Mouse (Mus musculus): ENCODE measurements around the gene Prdm10. TPM values are rescaled to one million over a fixed set of nuclear protein-coding genes. Genes with fewer than 3 reads are reported as not detected.

Prdm10 gene
- total RNA-seq, 2 experiments from 2014 or later, result 8.3 to 13.3 TPM

Other genes with a start within 250 kb of the Prdm10 start
- gene Zbtb44, start 249.9 kb upstream of the Prdm10 start, total RNA-seq (2015), result 38.3 and 45.9 TPM in 2 replicates
- gene Zbtb44, start 249.9 kb upstream of the Prdm10 start, total RNA-seq (2017), result 25.0 TPM in 2 replicates
- 1.4 and 4.3 TPM in 2 replicates for gene St14, start 148.7 kb upstream of the Prdm10 start, total RNA-seq (2015)
- 3.9 and 5.6 TPM in 2 replicates for gene St14, start 148.7 kb upstream of the Prdm10 start, total RNA-seq (2017)
- 68.9 and 88.0 TPM in 2 replicates for gene Aplp2, start 68.7 kb upstream of the Prdm10 start, total RNA-seq (2015)
- 101 and 113 TPM in 2 replicates for gene Aplp2, start 68.7 kb upstream of the Prdm10 start, total RNA-seq (2017)
- gene Nfrkb, start 105.7 kb downstream of the Prdm10 start, total RNA-seq (2015), result 12.9 and 14.5 TPM in 2 replicates
- gene Nfrkb, start 105.7 kb downstream of the Prdm10 start, total RNA-seq (2017), result 13.5 and 17.1 TPM in 2 replicates
- gene Tmem45b, start 183.9 kb downstream of the Prdm10 start, total RNA-seq (2015), result not detected in 2 replicates
- gene Tmem45b, start 183.9 kb downstream of the Prdm10 start, total RNA-seq (2017), result not detected in 2 replicates